Comparison of ENCODE assay signal across 8 mouse cellular contexts in the genomic region with DNA sequence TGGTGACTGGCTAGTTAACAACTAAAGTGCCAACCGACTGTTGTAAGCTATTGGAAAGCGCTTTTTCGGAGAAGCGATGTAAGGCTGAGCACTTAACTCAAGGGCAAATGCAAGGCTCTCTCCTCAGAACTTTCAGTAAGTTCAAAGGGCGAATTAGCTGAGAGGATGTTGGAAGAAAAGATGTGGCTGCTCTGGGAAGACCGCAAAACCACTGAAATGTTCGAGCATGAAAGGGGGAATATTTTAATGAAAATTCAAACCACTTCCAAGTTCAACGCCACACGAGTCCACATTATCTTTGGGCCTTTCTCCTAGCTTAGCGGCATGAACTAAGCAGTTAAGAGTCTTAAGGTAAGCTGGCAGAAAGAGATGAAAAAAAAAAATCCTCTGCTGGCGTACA. TPM values are rescaled to one million over a fixed set of nuclear protein-coding genes. Genes with fewer than 3 reads are reported as not detected.
DNase-seq lines count a peak whose midpoint lies in the region; ATAC-seq and TF ChIP-seq lines count a peak whose summit lies in the region.

No protein-coding gene starts in this region.

- no peak for TF ChIP-seq CTCF in testis, adult 2 months (IDR thresholded peaks at IDR 0.05; ENCODE audit: control insufficient read depth, insufficient read depth, insufficient replicate concordance, low read depth, low read length)

- peaks cover 5% of the 10 kb centered on the region for H3K4me1 ChIP-seq in testis, adult 2 months (ENCODE audit: control insufficient read depth, insufficient read depth, low read length)
- H3K4me1 ChIP-seq in limb, embryonic 15.5 days: peaks cover 21% of the 10 kb centered on the region

- peak; percentile 17 for DNase-seq in cerebellum, adult 9-11 months
- no peak for DNase-seq in cerebellum, adult 9-10 months
- DNase-seq in testis, postnatal 14 days (ENCODE audit: low spot score): no peak
- peak; percentile 56 for DNase-seq in thymus, postnatal 0 days (ENCODE audit: low spot score)
- DNase-seq in urinary bladder, postnatal 25 days (ENCODE audit: low spot score): no peak
- no peak for DNase-seq in cerebellum, postnatal 10 days

- peak overlapping the region; percentile 70 for H3K9ac ChIP-seq in limb, embryonic 15.5 days

- no peak for ATAC-seq in limb, embryonic 15.5 days (ENCODE audit: insufficient number of reproducible peaks, low FRiP score, low TSS enrichment, low read depth)

- WGBS in limb, embryonic 15.5 days: 3% methylated on average over 11 of the region's 11 CpGs

- no peaks in the 10 kb centered on the region for H3K9me3 ChIP-seq in limb, embryonic 15.5 days

- no peaks in the 10 kb centered on the region for H3K27me3 ChIP-seq in testis, adult 2 months (ENCODE audit: control insufficient read depth, insufficient read depth, low read length)
- H3K27me3 ChIP-seq in limb, embryonic 15.5 days: no peaks in the 10 kb centered on the region

- H3K36me3 ChIP-seq in testis, adult 2 months (ENCODE audit: control insufficient read depth, insufficient read depth, low read length): no peaks in the 10 kb centered on the region
- 0 out of 2 replicates have a peak, but pooled peaks cover 4% of the 10 kb centered on the region for H3K36me3 ChIP-seq in limb, embryonic 15.5 days

- no peak for TF ChIP-seq POLR2A in testis, adult 2 months (IDR thresholded peaks at IDR 0.05; ENCODE audit: control insufficient read depth, low read depth, low read length)

- peak overlapping the region; percentile 96 for H3K27ac ChIP-seq in testis, adult 2 months (ENCODE audit: control insufficient read depth, insufficient read depth, low read depth, low read length)
- peak overlapping the region; percentile 100 for H3K27ac ChIP-seq in limb, embryonic 15.5 days

- peak overlapping the region; percentile 63 for H3K4me2 ChIP-seq in limb, embryonic 15.5 days

- peak overlapping the region; percentile 95 for H3K4me3 ChIP-seq in testis, adult 2 months (ENCODE audit: control insufficient read depth, low read depth, low read length)
- H3K4me3 ChIP-seq in limb, embryonic 15.5 days: peak overlapping the region; percentile 84

RNA-seq across cellular contexts. Expression of gene Mier1, which starts 0.8 kb away (rescaled TPM):
- polyA plus RNA-seq in testis, adult 2 months (2012; rRNA removed): 14.3 and 15.8 TPM in 2 replicates
- polyA plus RNA-seq in limb, embryonic 15.5 days (2015; fragmentation: Nextera tagmentation; extraction: Ambion mirVana): 43.2 and 48.6 TPM in 2 replicates
- polyA plus RNA-seq in thymus, postnatal 0 days (2015; fragmentation: Nextera tagmentation; extraction: Ambion mirVana): 116 and 169 TPM in 2 replicates

RNA-seq across cellular contexts. Expression of gene Wdr78, which starts 1.0 kb away (rescaled TPM):
- 21.7 and 25.2 TPM in 2 replicates for polyA plus RNA-seq in testis, adult 2 months (2012; rRNA removed)
- 3.5 and 4.2 TPM in 2 replicates for polyA plus RNA-seq in limb, embryonic 15.5 days (2015; fragmentation: Nextera tagmentation; extraction: Ambion mirVana)
- 8.8 and 10.6 TPM in 2 replicates for polyA plus RNA-seq in thymus, postnatal 0 days (2015; fragmentation: Nextera tagmentation; extraction: Ambion mirVana)

Comparison
In these comparisons a context has a peak if more than half of its experiments do, and no peak if none do; other contexts are left out.
1. DNase-seq: peak in cerebellum, adult 9-11 months (single experiment) and thymus, postnatal 0 days (single experiment); none in cerebellum, adult 9-10 months (single experiment), testis, postnatal 14 days (single experiment), urinary bladder, postnatal 25 days (single experiment) and cerebellum, postnatal 10 days (0 of 2).